1 mouse cellular context compared by ENCODE assay signal in the genomic region with DNA sequence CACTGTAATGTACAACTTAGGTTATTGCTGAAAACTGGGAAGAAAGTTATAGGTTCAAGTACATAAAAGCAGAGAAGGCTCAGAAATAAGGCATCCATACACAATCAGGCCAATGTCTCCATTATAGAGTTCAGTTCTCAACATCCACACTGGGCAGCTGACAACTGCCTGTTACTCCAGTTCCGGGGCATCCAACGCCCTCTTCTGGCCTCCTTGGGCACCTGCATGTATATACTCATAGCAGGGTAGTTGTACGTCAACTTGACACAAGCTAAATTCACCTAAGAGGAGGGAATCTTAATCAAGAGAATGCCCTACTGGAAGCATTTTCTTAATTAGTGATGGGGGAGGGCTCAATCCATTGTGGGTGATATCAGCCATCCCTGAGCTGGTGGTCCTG.
TF ChIP-seq lines count a peak whose summit lies in the region.

No protein-coding gene starts in this region.

TF ChIP-seq in MEL, 35 proteins besides CTCF, POLR2A, EP300 and RAD21:
- TF ChIP-seq ETS1 (IDR thresholded peaks at IDR 0.05; ENCODE audit: low read depth, low read length) = no peak
- TF ChIP-seq MEF2A (IDR thresholded peaks at IDR 0.05; ENCODE audit: extremely low read depth, insufficient replicate concordance, low read depth, low read length, poor library complexity, severe bottlenecking) = no peak
- TF ChIP-seq BHLHE40 (IDR thresholded peaks at IDR 0.05; ENCODE audit: borderline replicate concordance, low read depth, low read length) = no peak
- no peak for TF ChIP-seq ZMIZ1 (IDR thresholded peaks at IDR 0.05; ENCODE audit: low read depth, low read length)
- no peak for TF ChIP-seq TCF12 (IDR thresholded peaks at IDR 0.05; ENCODE audit: low read depth, low read length)
- TF ChIP-seq MXI1 (IDR thresholded peaks at IDR 0.05; ENCODE audit: low read depth, low read length) = no peak
- no peak for TF ChIP-seq KAT2A (conservative IDR thresholded peaks at IDR 0.05; ENCODE audit: low read depth, low read length)
- no peak for TF ChIP-seq ZNF384 (IDR thresholded peaks at IDR 0.05; ENCODE audit: low read depth, low read length)
